Mouse (Mus musculus): ENCODE measurements around the gene Slc32a1. TPM values are rescaled to one million over a fixed set of nuclear protein-coding genes. Genes with fewer than 3 reads are reported as not detected.
A peak's percentile ranks its signal among the peaks of the same experiment; 100 is the strongest.

The Slc32a1 gene
- total RNA-seq, 2 experiments from 2014 or later: 68.3 to 77.6 TPM

GRCm38 (mm10) chr2:158611726-158612670, 1.4 kb downstream of the Slc32a1 start:
- DNase-seq (ENCODE audit: extremely low spot score in 1 of 2, low spot score in 1 of 2): no peak

- DNase-seq (ENCODE audit: extremely low spot score in 1 of 2, low spot score in 1 of 2): no peak
Observed at GRCm38 (mm10) chr2:158612671-158613250, 2.2 kb downstream of the Slc32a1 start.

- peak in 1 of 2 experiments; percentile 57 for DNase-seq (ENCODE audit: extremely low spot score in 1 of 2, low spot score in 1 of 2)
Observed at GRCm38 (mm10) chr2:158613541-158614417, 3.2 kb downstream of the Slc32a1 start.

GRCm38 (mm10) chr2:158614418-158614955, 3.9 kb downstream of the Slc32a1 start:
- DNase-seq (ENCODE audit: extremely low spot score in 1 of 2, low spot score in 1 of 2): no peak

- no peak for DNase-seq (ENCODE audit: extremely low spot score in 1 of 2, low spot score in 1 of 2)
Observed at GRCm38 (mm10) chr2:158615161-158615680, 4.7 kb downstream of the Slc32a1 start.

- no peak for DNase-seq (ENCODE audit: extremely low spot score in 1 of 2, low spot score in 1 of 2)
Observed at GRCm38 (mm10) chr2:158615702-158616101, 5.1 kb downstream of the Slc32a1 start.

GRCm38 (mm10) chr2:158616296-158616695, 5.7 kb downstream of the Slc32a1 start:
- no peak for DNase-seq (ENCODE audit: extremely low spot score in 1 of 2, low spot score in 1 of 2)

GRCm38 (mm10) chr2:158616790-158617189, 6.2 kb downstream of the Slc32a1 start:
- DNase-seq (ENCODE audit: extremely low spot score in 1 of 2, low spot score in 1 of 2): no peak

GRCm38 (mm10) chr2:158624718-158625222, 14.2 kb downstream of the Slc32a1 start, which contains the start of gene Actr5:
Gene Actr5 (plus strand): TSS chr2:158624888.
- DNase-seq (ENCODE audit: extremely low spot score in 1 of 2, low spot score in 1 of 2): peak; percentile 76 to 83

GRCm38 (mm10) chr2:158625231-158625630, 14.7 kb downstream of the Slc32a1 start:
- peak in 1 of 2 experiments; percentile 39 for DNase-seq (ENCODE audit: extremely low spot score in 1 of 2, low spot score in 1 of 2)

GRCm38 (mm10) chr2:158625697-158626096, 15.1 kb downstream of the Slc32a1 start:
- no peak for DNase-seq (ENCODE audit: extremely low spot score in 1 of 2, low spot score in 1 of 2)

GRCm38 (mm10) chr2:158628858-158629257, 18.3 kb downstream of the Slc32a1 start:
- DNase-seq (ENCODE audit: extremely low spot score in 1 of 2, low spot score in 1 of 2): no peak

GRCm38 (mm10) chr2:158629414-158629813, 18.8 kb downstream of the Slc32a1 start:
- no peak for DNase-seq (ENCODE audit: extremely low spot score in 1 of 2, low spot score in 1 of 2)

GRCm38 (mm10) chr2:158631873-158632272, 21.3 kb downstream of the Slc32a1 start:
- DNase-seq (ENCODE audit: extremely low spot score in 1 of 2, low spot score in 1 of 2): no peak

GRCm38 (mm10) chr2:158641869-158642268, 31.3 kb downstream of the Slc32a1 start:
- DNase-seq (ENCODE audit: extremely low spot score in 1 of 2, low spot score in 1 of 2): peak; percentile 64 to 74

GRCm38 (mm10) chr2:158642587-158642986, 32.0 kb downstream of the Slc32a1 start:
- DNase-seq (ENCODE audit: extremely low spot score in 1 of 2, low spot score in 1 of 2): no peak

GRCm38 (mm10) chr2:158643791-158644190, 33.2 kb downstream of the Slc32a1 start:
- DNase-seq (ENCODE audit: extremely low spot score in 1 of 2, low spot score in 1 of 2): no peak

GRCm38 (mm10) chr2:158651159-158651908, 40.8 kb downstream of the Slc32a1 start:
- DNase-seq (ENCODE audit: extremely low spot score in 1 of 2, low spot score in 1 of 2): no peak

- DNase-seq (ENCODE audit: extremely low spot score in 1 of 2, low spot score in 1 of 2): peak; percentile 64 to 90
Observed at GRCm38 (mm10) chr2:158652985-158653384, 42.4 kb downstream of the Slc32a1 start.
